Mouse (Mus musculus) midbrain, embryonic 11.5 days (tissue): ENCODE measurements around the gene Rasgef1c. TPM values are rescaled to one million over a fixed set of nuclear protein-coding genes. Genes with fewer than 3 reads are reported as not detected.

Source experiments
- ATAC-seq: fragments of 200-750 bp; cut with Nextera tagmentation; 2 replicates; pipeline ENCODE4 v1.8.0; 2017; ENCODE audit warnings: moderate TSS enrichment, moderate library complexity; ENCODE audit not compliant: low FRiP score
- DNase-seq: peaks from one replicate; pipeline ENCODE4 v3.0.0; 2015; ENCODE audit warnings: low spot score; ENCODE audit errors: missing footprints
- H3K27ac ChIP-seq: fragments of 300-500 bp; sonication (generic); 2 replicates; pipeline ENCODE4 v1.5.1; 2014; ENCODE audit warnings: low read depth, low read length
- H3K27me3 ChIP-seq: fragments of 300-500 bp; sonication (generic); 2 replicates; pipeline ENCODE4 v1.6.1; 2014; ENCODE audit warnings: mild to moderate bottlenecking, low read length, moderate library complexity, mixed read lengths; ENCODE audit not compliant: control insufficient read depth, insufficient read depth
- H3K36me3 ChIP-seq: fragments of 300-500 bp; sonication (generic); 2 replicates; pipeline ENCODE4 v1.6.1; 2014; ENCODE audit warnings: mild to moderate bottlenecking, low read length, moderate library complexity, mixed read lengths; ENCODE audit not compliant: control insufficient read depth, insufficient read depth
- H3K4me1 ChIP-seq: fragments of 300-500 bp; sonication (generic); 2 replicates; pipeline ENCODE4 v1.6.1; 2014; ENCODE audit warnings: low read length; ENCODE audit not compliant: control insufficient read depth, insufficient read depth
- H3K4me2 ChIP-seq: fragments of 300-500 bp; sonication (generic); 2 replicates; pipeline ENCODE4 v1.6.1; 2014; ENCODE audit warnings: mild to moderate bottlenecking, moderate library complexity
- H3K4me3 ChIP-seq: fragments of 300-500 bp; sonication (generic); 2 replicates; pipeline ENCODE4 v1.5.1; 2014; ENCODE audit warnings: low read depth, low read length
- H3K9ac ChIP-seq: fragments of 300-500 bp; sonication (generic); 2 replicates; pipeline ENCODE4 v1.6.1; 2014; ENCODE audit warnings: low read length
- H3K9me3 ChIP-seq: fragments of 300-500 bp; sonication (generic); 2 replicates; pipeline ENCODE4 v1.6.1; 2016; ENCODE audit warnings: low read length; ENCODE audit not compliant: control insufficient read depth
- WGBS: fragments of 180-500 bp; shearing (Covaris S2); extraction: QIAGEN DNeasy Blood & Tissue Kit; methylation state at CpG from one replicate; pipeline ENCODE4 v1.1.7; 2014; 5-methylcytosine and 5-hydroxymethylcytosine counted together
- polyA plus RNA-seq: library from polyadenylated mRNA; unstranded; fragments of >200 nt; fragmentation: Nextera tagmentation; extraction: Ambion mirVana; gene quantifications from 2 replicates; pipeline ENCODE4 v1.2.1, GENCODE M21; 2014

The Rasgef1c gene
- polyA plus RNA-seq, 1 experiment from 2014 or later, result 0.92 TPM

GRCm38 (mm10) chr11:49934322-49934721 lies 32.7 kb downstream of the Rasgef1c start:
- Histone ChIP-seq H3K27ac (no peak overlapping the region), H3K9me3 (no peaks in the 10 kb centered on the region), H3K4me1 (peaks cover 3% of the 10 kb centered on the region; the same call in 1 of the 2 replicates), H3K4me3 (no peak overlapping the region), H3K4me2 (no peak overlapping the region), H3K9ac (no peak overlapping the region), H3K27me3 (no peaks in the 10 kb centered on the region), H3K36me3 (no peaks in the 10 kb centered on the region)
- 80% methylated on average over 10 of the region's 10 CpGs for WGBS
- no peak for ATAC-seq
- no peak for DNase-seq

GRCm38 (mm10) chr11:49936458-49936857 lies 34.8 kb downstream of the Rasgef1c start:
- H3K36me3 ChIP-seq, result no peaks in the 10 kb centered on the region
- ATAC-seq (no peak), DNase-seq (no peak)
- no peaks in the 10 kb centered on the region for H3K27me3 ChIP-seq
- H3K9me3 ChIP-seq, result no peaks in the 10 kb centered on the region
- no peaks in the 10 kb centered on the region for H3K4me1 ChIP-seq
- no peak overlapping the region for H3K4me3 ChIP-seq
- no peak overlapping the region for H3K4me2 ChIP-seq
- no peak overlapping the region for H3K9ac ChIP-seq
- 80% methylated on average over 9 of the region's 9 CpGs for WGBS
- H3K27ac ChIP-seq, result no peak overlapping the region

- Histone ChIP-seq H3K27me3 (no peaks in the 10 kb centered on the region), H3K4me1 (no peaks in the 10 kb centered on the region), H3K9ac (no peak overlapping the region), H3K4me3 (no peak overlapping the region), H3K4me2 (no peak overlapping the region), H3K27ac (no peak overlapping the region), H3K36me3 (no peaks in the 10 kb centered on the region), H3K9me3 (no peaks in the 10 kb centered on the region)
- ATAC-seq (no peak), DNase-seq (no peak)
- 92% methylated on average over 6 of the region's 6 CpGs for WGBS
Observed at GRCm38 (mm10) chr11:49937779-49938178, 36.1 kb downstream of the Rasgef1c start.

GRCm38 (mm10) chr11:49938258-49939164 lies 36.9 kb downstream of the Rasgef1c start:
- Histone ChIP-seq H3K27me3 (no peaks in the 10 kb centered on the region), H3K4me1 (no peaks in the 10 kb centered on the region), H3K4me3 (no peak overlapping the region), H3K9me3 (no peaks in the 10 kb centered on the region), H3K9ac (no peak overlapping the region), H3K36me3 (no peaks in the 10 kb centered on the region), H3K27ac (no peak overlapping the region), H3K4me2 (no peak overlapping the region)
- WGBS, result 57% methylated on average over 4 of the region's 4 CpGs
- DNase-seq (no peak), ATAC-seq (peak; percentile 62; the same call in 1 of the 2 replicates)

- DNase-seq, result no peak
Observed at GRCm38 (mm10) chr11:49942841-49943240, 41.2 kb downstream of the Rasgef1c start.

GRCm38 (mm10) chr11:49943901-49944300 lies 42.3 kb downstream of the Rasgef1c start:
- 80% methylated on average over 5 of the region's 5 CpGs for WGBS
- H3K27ac ChIP-seq, result no peak overlapping the region
- no peak overlapping the region for H3K4me3 ChIP-seq
- no peak overlapping the region for H3K4me2 ChIP-seq
- H3K27me3 ChIP-seq, result no peaks in the 10 kb centered on the region
- no peaks in the 10 kb centered on the region for H3K9me3 ChIP-seq
- ATAC-seq (no peak), DNase-seq (no peak)
- no peaks in the 10 kb centered on the region for H3K36me3 ChIP-seq
- H3K4me1 ChIP-seq, result no peaks in the 10 kb centered on the region
- H3K9ac ChIP-seq, result no peak overlapping the region

More at GRCm38 (mm10) chr11:49942841-49943240, 41.2 kb downstream of the Rasgef1c start:
- no peak for ATAC-seq
- Histone ChIP-seq H3K4me2 (no peak overlapping the region), H3K4me3 (no peak overlapping the region), H3K27me3 (no peaks in the 10 kb centered on the region), H3K4me1 (no peaks in the 10 kb centered on the region), H3K27ac (no peak overlapping the region), H3K9me3 (no peaks in the 10 kb centered on the region), H3K36me3 (no peaks in the 10 kb centered on the region), H3K9ac (no peak overlapping the region)
- 70% methylated on average over 4 of the region's 4 CpGs for WGBS

GRCm38 (mm10) chr11:49945726-49946125 lies 44.1 kb downstream of the Rasgef1c start:
- H3K36me3 ChIP-seq, result no peaks in the 10 kb centered on the region
- DNase-seq (no peak), ATAC-seq (no peak)
- H3K4me1 ChIP-seq, result no peaks in the 10 kb centered on the region
- no peak overlapping the region for H3K9ac ChIP-seq
- no peak overlapping the region for H3K4me2 ChIP-seq
- H3K4me3 ChIP-seq, result no peak overlapping the region
- no peaks in the 10 kb centered on the region for H3K9me3 ChIP-seq
- H3K27me3 ChIP-seq, result no peaks in the 10 kb centered on the region
- H3K27ac ChIP-seq, result no peak overlapping the region
- WGBS, result 89% methylated on average over 4 of the region's 4 CpGs

- no peak overlapping the region for H3K9ac ChIP-seq
- H3K27me3 ChIP-seq, result no peaks in the 10 kb centered on the region
- no peaks in the 10 kb centered on the region for H3K4me1 ChIP-seq
- H3K9me3 ChIP-seq, result no peaks in the 10 kb centered on the region
- H3K4me3 ChIP-seq, result no peak overlapping the region
- 84% methylated on average over 5 of the region's 5 CpGs for WGBS
- DNase-seq (peak; percentile 72), ATAC-seq (no peak)
- no peak overlapping the region for H3K27ac ChIP-seq
- no peak overlapping the region for H3K4me2 ChIP-seq
- no peaks in the 10 kb centered on the region for H3K36me3 ChIP-seq
Observed at GRCm38 (mm10) chr11:49949839-49950238, 48.2 kb downstream of the Rasgef1c start.

- H3K4me3 ChIP-seq, result no peak overlapping the region
- H3K27me3 ChIP-seq, result no peaks in the 10 kb centered on the region
- H3K36me3 ChIP-seq, result no peaks in the 10 kb centered on the region
- no peak overlapping the region for H3K9ac ChIP-seq
- ATAC-seq (no peak), DNase-seq (peak; percentile 73)
- H3K4me2 ChIP-seq, result no peak overlapping the region
- H3K9me3 ChIP-seq, result no peaks in the 10 kb centered on the region
- no peak overlapping the region for H3K27ac ChIP-seq
- WGBS, result 92% methylated on average over 6 of the region's 6 CpGs
- no peaks in the 10 kb centered on the region for H3K4me1 ChIP-seq
Observed at GRCm38 (mm10) chr11:49953616-49954015, 52.0 kb downstream of the Rasgef1c start.
